Mouse (Mus musculus) kidney, adult 2 months (tissue): Measurements from ENCODE around the gene Cntrob. TPM values are rescaled to one million over a fixed set of nuclear protein-coding genes. Genes with fewer than 3 reads are reported as not detected.

Source experiments
- DNase-seq: peaks from one replicate; pipeline ENCODE4 v3.0.0; 2021
- H3K27ac ChIP-seq: fragments of 200-500 bp; 2 replicates; pipeline ENCODE4 v1.5.1; 2012; ENCODE audit warnings: low read depth, low read length, control low read depth, inconsistent platforms; ENCODE audit not compliant: insufficient read depth
- H3K27me3 ChIP-seq: fragments of 200-500 bp; replicated peaks from 2 replicates; pipeline ENCODE4 v1.6.1; 2012; ENCODE audit warnings: mild to moderate bottlenecking, moderate library complexity, low read length, inconsistent platforms; ENCODE audit not compliant: control insufficient read depth, insufficient read depth
- H3K36me3 ChIP-seq: fragments of 200-500 bp; 2 replicates; pipeline ENCODE4 v1.6.1; 2012; ENCODE audit warnings: mild to moderate bottlenecking, moderate library complexity, low read length, inconsistent platforms; ENCODE audit not compliant: control insufficient read depth, insufficient read depth
- H3K4me1 ChIP-seq: fragments of 200-500 bp; 2 replicates; pipeline ENCODE4 v1.6.1; 2011; ENCODE audit warnings: low read length; ENCODE audit not compliant: control insufficient read depth, insufficient read depth
- H3K4me3 ChIP-seq: fragments of 200-500 bp; 2 replicates; pipeline ENCODE4 v1.5.1; 2011; ENCODE audit warnings: mild to moderate bottlenecking, low read depth, low read length, control low read depth; ENCODE audit not compliant: insufficient read depth
- CTCF ChIP-seq: fragments of 200-500 bp; conservative IDR thresholded peaks from 2 replicates; pipeline ENCODE4 v1.5.1; 2011; ENCODE audit warnings: low read depth, mild to moderate bottlenecking, control low read depth, low read length, moderate library complexity, mixed read lengths; ENCODE audit not compliant: insufficient read depth, insufficient read length
- POLR2A ChIP-seq: fragments of 200-500 bp; IDR thresholded peaks from one replicate; pipeline ENCODE4 v1.6.1; 2011; ENCODE audit warnings: low read depth, low read length, control low read depth
- WGBS: fragments of 180-500 bp; shearing (Covaris S2); methylation state at CpG from one replicate; pipeline ENCODE4 v1.1.7; 2018; 5-methylcytosine and 5-hydroxymethylcytosine counted together
- polyA plus RNA-seq: library from polyadenylated mRNA; depleted of rRNA; stranded (reverse); fragments of >200 nt; gene quantifications from 2 replicates; pipeline ENCODE4 v1.2.3, GENCODE M21; 2012

The Cntrob gene
- polyA plus RNA-seq, 1 experiment: 4.6 TPM

- H3K27ac ChIP-seq: no peak overlapping the region
- no peaks in the 10 kb centered on the region for H3K36me3 ChIP-seq
- no peak for DNase-seq
- 98% methylated on average over 6 of the region's 6 CpGs for WGBS
- H3K4me1 ChIP-seq: no peaks in the 10 kb centered on the region
- H3K27me3 ChIP-seq: no peaks in the 10 kb centered on the region
- H3K4me3 ChIP-seq: no peak overlapping the region
- TF ChIP-seq CTCF: no peak
- TF ChIP-seq POLR2A: no peak
Measured at GRCm38 (mm10) chr11:69316361-69316760, 7.2 kb downstream of the Cntrob start.

GRCm38 (mm10) chr11:69311266-69311665 is 12.3 kb downstream of the Cntrob start:
- no peaks in the 10 kb centered on the region for H3K27me3 ChIP-seq
- H3K4me3 ChIP-seq: no peak overlapping the region
- H3K36me3 ChIP-seq: no peaks in the 10 kb centered on the region
- DNase-seq: no peak
- no peaks in the 10 kb centered on the region for H3K4me1 ChIP-seq
- WGBS: 82% methylated on average over 7 of the region's 7 CpGs
- no peak for TF ChIP-seq CTCF
- no peak for TF ChIP-seq POLR2A
- no peak overlapping the region for H3K27ac ChIP-seq

DNA sequence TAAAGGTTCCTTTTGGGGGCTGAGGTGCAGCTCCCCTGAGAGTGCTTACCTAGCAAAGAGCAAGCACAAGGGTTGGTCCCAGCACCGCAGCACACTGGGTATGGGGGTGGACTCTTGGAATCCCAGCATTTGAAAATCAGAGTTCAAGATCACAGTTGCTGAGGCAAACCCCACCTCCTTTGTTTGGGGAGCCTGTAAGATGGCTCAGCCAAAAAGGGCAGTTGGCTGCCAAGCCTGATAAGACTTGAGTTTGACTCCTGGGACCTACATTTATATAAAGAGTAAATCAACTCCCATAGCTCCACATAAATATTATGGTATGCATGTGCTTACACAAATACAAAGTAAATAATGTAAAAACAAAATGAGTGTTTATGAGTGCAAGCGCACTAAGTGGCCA is 17.5 kb downstream of the Cntrob start:
- Histone ChIP-seq H3K27ac (no peak overlapping the region), H3K4me3 (no peak overlapping the region), H3K4me1 (no peaks in the 10 kb centered on the region), H3K36me3 (no peaks in the 10 kb centered on the region), H3K27me3 (no peaks in the 10 kb centered on the region)
- no peak for DNase-seq
- TF ChIP-seq CTCF (no peak), POLR2A (no peak)
- 87% methylated on average over 2 of the region's 2 CpGs for WGBS

- Histone ChIP-seq H3K4me1 (no peaks in the 10 kb centered on the region), H3K4me3 (no peak overlapping the region), H3K36me3 (no peaks in the 10 kb centered on the region), H3K27me3 (no peaks in the 10 kb centered on the region), H3K27ac (no peak overlapping the region)
- DNase-seq: no peak
- TF ChIP-seq POLR2A (no peak), CTCF (no peak)
- WGBS: 73% methylated on average over 9 of the region's 9 CpGs
Measured at GRCm38 (mm10) chr11:69305291-69305690, 18.3 kb downstream of the Cntrob start.

DNA sequence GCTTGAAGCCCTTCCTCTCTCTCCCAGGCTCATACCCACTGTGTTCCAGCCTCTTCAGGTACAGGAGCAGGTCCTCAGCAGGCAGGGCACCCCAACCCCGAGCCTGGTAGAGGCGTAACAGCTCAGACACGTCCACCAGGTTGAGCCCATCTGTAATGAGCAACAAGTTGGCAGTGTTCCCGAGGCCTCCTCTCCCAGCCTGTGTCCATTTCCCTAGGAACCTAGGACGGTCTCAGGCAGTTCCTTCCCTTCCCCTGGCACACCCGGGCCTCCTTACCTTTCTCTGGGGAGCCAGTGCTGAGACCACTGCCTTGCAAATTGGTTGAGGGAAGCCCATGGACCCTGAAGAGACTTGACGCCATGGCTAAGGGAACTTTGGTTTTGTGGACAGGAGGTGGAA is 20.8 kb downstream of the Cntrob start:
- 75% methylated on average over 7 of the region's 7 CpGs for WGBS
- Histone ChIP-seq H3K36me3 (no peaks in the 10 kb centered on the region), H3K4me1 (no peaks in the 10 kb centered on the region), H3K27ac (no peak overlapping the region), H3K4me3 (no peak overlapping the region), H3K27me3 (no peaks in the 10 kb centered on the region)
- no peak for TF ChIP-seq CTCF
- TF ChIP-seq POLR2A: no peak
- DNase-seq: no peak

GRCm38 (mm10) chr11:69298231-69298630 is 25.3 kb downstream of the Cntrob start:
- Histone ChIP-seq H3K27ac (no peak overlapping the region), H3K36me3 (no peaks in the 10 kb centered on the region), H3K4me1 (no peaks in the 10 kb centered on the region), H3K4me3 (no peak overlapping the region), H3K27me3 (no peaks in the 10 kb centered on the region)
- no peak for TF ChIP-seq CTCF
- TF ChIP-seq POLR2A: no peak
- DNase-seq: no peak
- 86% methylated on average over 7 of the region's 7 CpGs for WGBS

- no peak overlapping the region for H3K4me3 ChIP-seq
- no peak for DNase-seq
Measured at GRCm38 (mm10) chr11:69297799-69298198, 25.8 kb downstream of the Cntrob start.

GRCm38 (mm10) chr11:69295286-69295685 is 28.3 kb downstream of the Cntrob start:
- no peak overlapping the region for H3K27ac ChIP-seq
- no peaks in the 10 kb centered on the region for H3K4me1 ChIP-seq
- no peaks in the 10 kb centered on the region for H3K27me3 ChIP-seq
- WGBS: 84% methylated on average over 3 of the region's 3 CpGs
- TF ChIP-seq CTCF: no peak
- TF ChIP-seq POLR2A: no peak
- no peaks in the 10 kb centered on the region for H3K36me3 ChIP-seq
- DNase-seq: no peak
- no peak overlapping the region for H3K4me3 ChIP-seq

More at GRCm38 (mm10) chr11:69297799-69298198, 25.8 kb downstream of the Cntrob start:
- Histone ChIP-seq H3K36me3 (no peaks in the 10 kb centered on the region), H3K27ac (no peak overlapping the region), H3K27me3 (no peaks in the 10 kb centered on the region), H3K4me1 (no peaks in the 10 kb centered on the region)
- 90% methylated on average over 2 of the region's 2 CpGs for WGBS
- TF ChIP-seq CTCF: no peak
- no peak for TF ChIP-seq POLR2A
